Mouse (Mus musculus) urinary bladder, adult 2 months (tissue): ENCODE results near the gene Rbms1. TPM values are rescaled to one million over a fixed set of nuclear protein-coding genes. Genes with fewer than 3 reads are reported as not detected.

Source experiments
- DNase-seq: peaks from one replicate; pipeline ENCODE4 v3.0.0; 2022; ENCODE audit warnings: low spot score
- polyA plus RNA-seq: library from polyadenylated mRNA; depleted of rRNA; stranded (reverse); fragments of >200 nt; gene quantifications from 2 replicates; pipeline ENCODE4 v1.2.3, GENCODE M21; 2012; rRNA removed

The Rbms1 gene
- polyA plus RNA-seq = 50.3 and 56.1 TPM in 2 replicates

DNA sequence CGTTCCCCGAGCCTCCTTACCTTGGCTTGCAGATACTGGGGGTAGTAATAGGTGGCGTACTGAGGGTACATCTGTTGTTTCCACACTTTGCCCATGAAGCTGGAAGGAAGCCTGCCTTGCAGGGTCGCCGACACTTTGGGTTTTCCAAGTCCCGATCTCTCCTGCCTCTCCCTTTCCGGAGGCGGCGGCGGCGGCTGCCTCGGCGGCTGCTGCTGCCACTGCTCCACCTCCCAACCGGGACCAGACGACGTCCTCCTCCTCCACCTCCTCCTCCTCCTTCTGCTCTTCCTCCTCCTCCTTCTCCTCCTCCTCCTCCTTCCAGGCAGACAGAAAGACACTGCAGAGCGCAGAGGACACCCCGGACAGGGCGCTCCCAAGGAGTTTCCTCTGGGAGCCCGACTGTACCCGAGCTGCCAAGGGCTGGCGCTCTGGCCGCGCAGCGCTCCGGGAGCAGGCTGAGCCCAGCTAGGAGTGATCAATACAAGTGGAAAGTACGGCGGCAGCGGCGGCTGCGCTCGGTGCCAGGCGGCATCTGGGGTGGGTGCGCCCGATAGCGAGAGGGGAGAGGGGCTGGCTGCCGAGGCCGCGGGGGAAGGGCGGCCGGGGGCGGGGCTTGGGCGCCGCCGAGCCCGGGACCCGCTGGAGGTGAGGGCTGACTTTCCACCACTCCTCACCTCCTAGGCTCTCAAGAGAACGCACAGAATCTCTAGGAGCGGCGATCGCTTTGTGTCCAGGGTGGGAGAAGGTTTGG is at the start of gene Rbms1:
Gene Rbms1 (minus strand): TSS at position 522 of the 751 bp plus-strand sequence.
- DNase-seq = peak; percentile 74

DNA sequence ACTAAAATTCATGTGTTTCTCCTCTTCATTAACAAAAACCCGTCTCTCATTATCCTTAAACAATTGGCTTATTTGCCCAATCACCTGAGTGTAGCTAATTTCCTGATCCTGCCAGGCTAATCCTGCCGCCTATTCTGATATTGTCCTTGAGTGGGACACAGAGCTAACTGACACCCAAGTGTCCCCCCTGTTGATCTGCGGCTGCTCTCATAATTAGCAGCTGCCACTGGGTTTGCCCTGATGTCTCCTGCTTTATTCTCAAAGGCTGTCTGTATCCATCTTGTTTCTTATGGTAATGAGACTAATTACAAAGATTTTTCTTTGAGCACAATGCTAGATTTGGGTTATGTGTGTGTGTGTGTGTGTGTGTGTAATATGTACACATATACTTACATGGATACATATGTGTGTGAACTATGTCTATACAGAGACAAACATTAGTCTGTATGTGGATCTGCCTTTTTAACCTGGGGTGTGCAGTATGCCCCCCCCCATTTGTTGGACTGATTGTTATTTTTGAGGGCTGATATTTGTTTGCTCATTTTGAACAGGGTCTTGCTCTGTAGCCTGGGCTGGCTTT is 49.3 kb upstream of the Rbms1 start:
- DNase-seq = no peak

DNA sequence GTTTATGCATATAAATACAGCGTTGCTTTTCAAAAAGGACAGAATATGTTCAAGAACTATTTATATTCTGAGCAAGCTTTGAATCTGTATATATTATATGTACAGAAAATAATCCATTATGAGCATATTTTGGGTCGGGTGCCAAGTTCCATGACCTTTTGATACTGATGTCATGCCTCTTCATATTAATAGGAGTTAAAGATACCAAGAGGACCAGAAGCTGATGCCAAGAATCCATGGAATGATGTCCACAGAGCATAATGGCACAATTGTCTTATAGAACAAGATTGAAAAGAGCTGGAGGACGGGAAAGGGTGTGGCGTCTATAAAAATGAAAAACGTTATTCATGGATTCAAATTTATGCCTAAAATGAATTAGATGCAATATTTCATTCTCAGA is 23.3 kb upstream of the Rbms1 start:
- no peak for DNase-seq

DNA sequence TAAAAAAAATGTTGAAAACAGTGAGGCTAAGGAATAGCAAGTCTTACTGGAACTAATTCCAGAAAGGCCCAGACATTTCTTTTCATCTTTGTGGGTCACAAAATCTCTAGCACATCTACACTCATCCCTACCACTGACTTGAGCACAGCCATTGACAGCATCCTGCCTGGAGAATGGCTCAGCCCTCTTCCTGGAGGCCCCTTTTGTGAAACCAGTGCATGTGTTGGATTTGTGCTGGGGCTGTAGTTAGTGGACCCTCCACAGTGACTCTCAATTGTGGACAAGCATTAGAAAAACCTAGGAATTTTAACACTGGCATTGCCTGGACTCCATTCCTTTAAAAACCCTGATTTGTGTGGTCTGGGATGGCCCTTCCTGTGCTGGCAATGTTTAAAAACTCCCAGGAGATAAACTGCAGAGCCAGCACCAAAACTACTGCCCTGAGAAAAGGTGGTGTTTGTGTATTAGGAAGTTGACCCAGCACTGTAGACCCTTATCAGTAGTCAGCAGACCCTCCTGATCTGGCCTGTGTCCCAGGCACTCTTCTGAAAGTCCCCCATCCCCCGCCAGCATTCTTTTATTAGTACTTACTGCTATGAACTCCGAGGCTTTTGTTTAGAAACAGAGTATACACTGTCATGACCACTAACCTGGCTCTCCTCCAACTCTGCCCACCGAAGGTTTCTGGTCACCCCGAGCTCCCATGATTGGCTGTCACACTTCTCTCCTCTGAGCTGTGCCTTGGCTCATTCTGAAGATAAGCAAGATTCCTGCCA is 15.7 kb upstream of the Rbms1 start:
- DNase-seq = no peak

DNA sequence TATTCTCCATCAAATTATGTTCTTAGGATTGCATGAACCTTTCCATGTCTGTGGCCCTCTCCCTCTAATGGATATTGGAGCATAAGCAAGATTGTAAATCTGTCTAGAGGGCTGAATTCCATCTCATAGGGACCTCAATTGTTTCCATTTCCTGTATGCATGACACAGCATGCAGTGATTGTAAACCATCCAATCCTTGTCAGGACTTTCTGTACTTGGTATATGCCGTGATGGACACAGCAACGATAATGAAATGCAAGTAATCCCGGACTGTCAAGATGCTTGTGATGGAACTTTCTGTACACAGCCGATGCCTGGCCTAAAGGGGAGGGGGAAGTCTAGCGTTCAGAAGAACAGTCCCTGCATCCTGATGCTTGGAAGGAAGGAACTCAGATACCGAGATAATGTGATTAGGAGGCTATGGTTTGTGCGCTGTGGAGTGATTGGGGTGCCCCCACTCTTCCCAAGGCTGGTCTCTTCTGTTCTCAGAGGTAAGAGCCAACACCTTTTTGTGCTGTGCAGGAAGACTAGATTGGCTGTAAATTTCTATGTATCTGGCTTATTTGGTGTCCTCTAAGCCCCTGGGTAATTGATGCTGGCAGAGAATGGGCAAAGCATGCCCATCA is 9.3 kb upstream of the Rbms1 start:
- DNase-seq = no peak

DNA sequence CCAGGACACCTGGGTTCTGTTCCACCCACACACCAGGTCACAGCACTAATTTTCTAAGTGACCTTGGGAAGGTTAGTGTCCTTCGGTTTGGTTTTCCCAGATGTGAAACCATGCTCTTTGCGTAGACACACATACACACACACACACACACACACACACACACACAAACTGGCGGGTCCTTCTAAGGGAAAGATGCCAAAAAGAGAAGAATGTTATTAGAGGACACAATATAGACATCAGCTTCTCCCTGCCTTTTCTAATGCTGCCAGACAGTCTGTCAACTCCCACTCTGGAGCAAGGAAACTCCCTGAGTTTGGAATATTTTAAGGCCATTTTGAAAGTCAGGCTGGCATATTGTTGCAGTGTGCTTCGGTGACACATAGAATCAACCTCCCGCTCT is 624 bp upstream of the Rbms1 start:
- no peak for DNase-seq

DNA sequence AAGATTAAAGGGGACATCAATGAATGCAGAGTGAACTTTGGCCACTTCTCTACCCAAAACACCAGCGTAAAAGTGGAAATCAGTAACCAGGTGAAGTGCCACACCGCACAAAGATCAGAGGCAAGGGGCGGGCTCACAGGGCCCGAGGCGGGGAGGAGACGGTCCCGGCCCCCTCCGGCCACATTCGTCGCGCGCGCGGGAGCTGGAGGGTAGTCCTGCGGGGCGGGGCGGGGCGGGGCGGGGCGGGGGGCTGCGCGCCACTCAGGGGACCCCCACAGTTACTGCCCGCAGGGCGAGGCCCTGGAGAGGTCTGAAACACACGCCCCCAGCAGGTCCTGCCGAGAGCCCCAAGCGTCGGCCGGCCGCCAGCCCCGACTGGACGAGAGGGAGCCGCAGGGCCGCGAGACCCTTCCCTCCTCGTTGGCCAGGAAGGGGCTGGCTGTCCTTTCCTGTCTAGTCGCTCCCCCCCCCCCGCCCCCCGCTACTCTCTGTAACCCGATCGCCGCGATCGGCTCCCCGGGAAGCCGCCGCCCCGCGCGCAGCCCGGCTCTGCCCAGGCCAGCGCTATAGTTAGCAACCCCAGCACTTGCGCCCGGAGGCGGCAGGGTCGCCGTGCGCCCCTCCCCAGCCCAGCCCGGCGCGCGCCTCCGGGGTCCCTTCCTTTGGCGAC is 856 bp downstream of the Rbms1 start:
- DNase-seq = peak; percentile 56

DNA sequence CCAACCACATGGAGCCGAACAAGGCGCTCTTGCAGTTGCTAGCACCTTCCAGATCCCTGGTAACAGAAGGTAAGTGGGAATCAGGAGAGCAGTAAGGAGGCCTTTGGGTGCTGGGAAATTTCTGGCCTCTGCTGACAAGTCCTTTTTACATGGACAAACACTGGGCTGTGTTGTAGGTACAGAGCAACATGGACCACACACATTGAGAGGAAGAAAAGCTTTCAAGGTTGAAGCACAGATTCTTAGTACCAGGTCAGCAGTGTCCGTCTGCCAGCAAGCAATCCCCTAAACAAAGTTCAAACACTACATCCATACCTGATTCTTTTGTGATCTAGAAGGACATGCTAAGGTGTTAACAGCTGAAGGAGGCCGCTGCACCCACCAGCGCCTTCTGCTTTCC is 1.7 kb downstream of the Rbms1 start:
- no peak for DNase-seq

DNA sequence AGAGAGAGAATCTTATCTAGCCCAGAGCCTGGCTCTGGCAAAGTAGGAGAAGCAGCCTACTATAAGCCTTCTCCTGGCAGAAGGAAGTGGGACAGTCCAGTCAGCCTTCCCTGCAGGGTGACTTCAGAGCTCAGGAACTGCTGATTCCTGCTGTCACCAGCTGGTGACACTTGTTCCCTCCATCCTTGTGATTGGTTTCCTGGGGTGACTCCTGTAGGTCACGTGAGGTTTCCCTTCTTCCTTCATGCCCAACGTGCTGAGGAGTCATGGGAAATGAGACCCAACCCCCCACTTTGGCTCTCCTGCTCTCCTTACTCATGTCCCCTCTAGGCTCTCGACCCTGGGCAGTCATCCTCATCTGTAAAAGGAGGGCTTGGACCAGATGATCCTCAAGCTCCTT is 14.8 kb downstream of the Rbms1 start:
- no peak for DNase-seq

DNA sequence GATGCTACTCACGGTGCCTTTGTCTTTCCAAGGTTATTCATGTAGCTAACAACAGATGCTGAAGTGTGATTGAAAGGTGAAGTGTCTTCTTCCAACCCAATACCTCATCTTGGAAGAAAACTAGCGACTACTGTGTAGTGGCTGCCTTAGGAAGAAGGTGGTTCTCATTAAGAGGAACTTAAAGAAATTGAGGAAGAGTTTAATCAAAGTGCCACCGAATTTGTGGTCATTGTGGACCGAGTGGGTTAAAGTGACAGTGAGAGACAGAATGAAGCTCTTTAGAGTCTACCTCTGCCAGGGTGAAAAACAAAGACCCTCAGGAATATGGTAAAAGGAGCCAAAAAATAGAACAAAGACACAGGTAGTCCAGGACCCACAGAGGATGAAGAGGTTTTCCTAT is 15.2 kb downstream of the Rbms1 start:
- DNase-seq = no peak

DNA sequence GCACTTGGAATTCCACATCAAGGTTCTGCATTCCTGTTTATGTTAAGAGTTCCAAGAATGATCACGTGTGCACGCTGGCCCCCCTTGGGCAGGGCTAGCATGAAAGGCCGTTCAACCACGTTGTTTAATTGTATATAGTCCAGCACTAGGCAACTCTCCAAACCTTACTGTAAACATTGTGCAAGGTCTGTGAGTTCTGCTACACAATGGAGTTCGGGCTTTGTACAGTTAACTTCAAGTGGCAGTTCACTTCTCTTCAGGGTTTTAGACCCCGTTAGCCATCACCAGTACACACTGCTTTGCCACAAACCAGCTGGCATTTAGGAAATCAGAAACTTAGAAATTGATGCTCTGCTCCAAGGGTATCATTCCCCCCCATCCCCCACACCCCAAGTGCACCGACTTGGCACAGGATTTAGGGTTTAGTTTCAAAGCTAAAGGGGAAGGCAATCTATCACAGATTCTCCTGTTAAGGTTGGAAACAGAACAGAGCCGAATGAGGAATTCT is 22.5 kb downstream of the Rbms1 start:
- DNase-seq = no peak

DNA sequence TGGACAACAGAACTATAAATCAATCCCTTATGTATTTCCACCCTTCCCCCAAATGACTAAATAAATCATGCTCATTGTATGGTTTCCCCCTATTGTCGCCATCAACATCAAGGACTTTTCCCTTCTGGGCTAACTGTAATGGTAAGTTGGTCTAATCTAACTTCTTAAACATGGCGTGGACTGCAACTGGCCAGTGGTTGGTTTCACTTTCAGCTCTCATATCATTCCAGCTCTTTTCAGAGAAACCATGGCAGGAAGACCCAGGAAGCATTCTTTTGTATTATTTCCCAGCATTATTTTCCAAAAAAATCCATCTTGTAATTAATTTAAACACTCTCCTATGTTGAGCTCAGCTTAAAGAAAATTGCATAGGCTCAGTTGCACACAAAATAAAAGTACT is 23.0 kb downstream of the Rbms1 start:
- no peak for DNase-seq

DNA sequence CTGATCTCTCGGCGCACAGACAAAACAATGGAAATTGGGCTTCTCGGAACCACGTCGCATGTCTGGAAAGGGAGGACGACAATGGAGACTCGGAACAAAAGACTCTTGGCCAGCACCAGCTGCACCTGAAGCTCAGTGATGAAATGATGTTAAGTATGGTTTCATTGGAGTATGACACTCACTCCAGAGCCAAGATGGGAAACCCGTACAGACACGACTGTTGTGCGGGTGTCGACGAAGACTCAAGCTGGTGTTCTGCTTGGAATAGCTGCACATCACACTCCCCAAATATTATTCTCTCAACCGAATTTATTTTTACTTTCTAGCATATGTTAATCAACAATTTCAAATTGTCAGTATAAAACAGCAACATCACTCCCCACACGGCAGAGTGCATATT is 26.1 kb downstream of the Rbms1 start:
- DNase-seq = no peak

DNA sequence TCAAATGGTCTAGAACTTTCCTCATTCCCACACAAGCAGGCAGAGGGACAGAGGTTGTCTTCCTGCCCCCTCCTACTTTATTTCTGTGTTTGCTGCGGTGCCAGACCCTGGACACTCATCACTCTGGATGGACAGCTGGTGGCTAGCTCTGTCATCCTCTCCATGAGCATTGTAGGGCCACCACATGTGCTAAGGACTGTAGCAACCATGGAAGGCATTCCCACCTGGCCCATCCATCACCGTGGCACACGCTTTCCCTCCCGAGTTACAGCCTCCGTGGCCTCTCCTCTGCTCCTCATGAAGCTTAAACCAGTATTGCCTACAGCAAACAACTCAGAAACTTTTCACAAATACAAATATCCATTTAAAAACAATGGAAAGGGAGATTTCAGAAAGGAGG is 34.0 kb downstream of the Rbms1 start:
- no peak for DNase-seq

DNA sequence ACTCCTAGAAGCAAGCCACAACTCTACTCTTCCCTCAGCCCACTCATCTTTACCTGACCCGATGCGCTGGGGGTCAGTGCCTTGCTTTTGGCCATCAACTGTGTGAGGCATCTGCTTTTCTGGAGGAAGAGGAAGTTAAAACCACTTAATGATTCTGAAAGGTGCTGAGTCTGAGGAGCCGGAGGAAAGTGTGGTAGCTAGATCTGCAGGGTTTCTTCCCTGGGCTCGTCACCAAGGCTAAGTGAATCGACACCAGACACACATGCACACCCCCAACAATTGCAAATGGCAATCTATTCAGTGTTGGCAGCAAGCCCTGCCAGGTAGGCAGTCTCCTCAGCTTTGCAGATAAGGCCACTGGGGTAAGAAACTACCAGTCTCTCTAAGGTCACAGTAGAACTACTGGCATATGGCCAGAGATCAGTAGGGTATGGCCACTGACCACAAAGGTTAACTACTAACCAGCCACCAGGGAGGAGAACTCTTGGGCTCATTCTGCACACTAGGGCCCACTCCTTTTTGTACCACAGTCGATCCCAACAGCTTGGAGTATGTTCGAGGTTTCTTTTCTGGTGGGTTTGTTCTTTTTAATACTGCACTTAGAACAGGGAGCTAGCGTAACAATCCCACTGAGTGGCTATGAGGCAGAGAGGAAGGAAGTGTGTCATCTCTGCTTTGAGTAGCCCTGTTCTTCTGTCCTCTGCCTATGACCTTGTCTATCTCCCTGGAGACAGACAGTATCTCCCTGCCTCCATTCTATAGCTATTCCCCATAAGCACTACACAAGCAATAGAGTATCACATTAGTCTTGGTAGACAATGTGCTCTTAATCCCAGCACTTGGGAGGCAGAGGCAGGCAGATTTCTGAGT is 34.9 kb downstream of the Rbms1 start:
- no peak for DNase-seq

DNA sequence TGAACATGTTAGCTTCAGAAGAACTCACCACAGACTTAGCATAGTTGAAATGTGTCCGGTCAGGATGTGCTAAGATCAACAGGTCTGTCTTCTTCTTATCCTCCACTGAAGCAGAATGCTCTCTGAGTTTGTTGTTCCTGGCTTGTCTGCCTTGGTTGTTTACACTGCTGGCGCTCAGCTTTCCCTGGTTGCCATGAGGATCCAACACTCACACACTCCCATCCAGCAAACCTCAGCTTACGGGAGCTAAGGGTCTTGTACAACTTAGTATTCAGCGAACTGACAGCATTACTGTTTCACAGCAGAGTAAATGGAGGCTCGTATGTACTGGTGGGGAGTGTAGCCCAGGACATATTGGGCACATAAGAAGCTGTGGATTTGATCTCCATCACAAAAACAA is 37.9 kb downstream of the Rbms1 start:
- DNase-seq = no peak

DNA sequence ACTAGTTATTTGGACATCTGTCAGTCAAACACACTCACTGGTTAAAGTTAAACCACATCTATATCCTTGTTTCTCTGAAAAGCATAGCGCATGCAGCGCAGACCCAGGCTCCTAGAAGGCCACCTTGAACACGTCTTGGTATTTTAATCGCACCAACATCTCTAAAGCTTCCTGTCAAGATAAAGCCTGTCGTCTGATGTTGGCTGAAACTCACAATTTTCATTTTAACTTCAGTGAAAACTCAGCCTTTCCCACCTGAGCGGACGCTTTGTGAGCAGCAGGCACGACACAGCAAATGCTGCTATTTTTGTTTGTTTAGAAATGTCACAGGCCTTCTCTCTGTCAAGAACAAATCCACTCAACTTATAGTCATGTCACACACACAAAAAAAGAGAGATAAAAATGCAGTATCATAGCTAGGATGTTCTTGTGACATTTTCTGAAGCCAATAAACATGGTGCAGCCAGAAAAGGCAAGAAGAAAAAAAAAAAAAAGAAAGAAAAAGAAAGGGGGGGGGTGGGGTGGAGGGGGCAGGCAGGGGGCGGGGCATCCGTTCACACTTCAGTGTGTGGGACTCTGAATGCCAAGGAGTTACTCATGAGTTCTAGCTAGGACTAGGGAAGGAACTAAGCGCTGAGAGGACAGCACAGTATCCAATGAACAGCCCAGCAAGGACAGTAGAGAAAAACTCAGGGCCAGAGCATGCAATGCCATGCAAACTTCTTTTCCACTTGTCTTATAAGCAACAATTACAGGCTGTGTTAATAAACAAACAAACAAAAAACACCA is 39.0 kb downstream of the Rbms1 start:
- DNase-seq = no peak

DNA sequence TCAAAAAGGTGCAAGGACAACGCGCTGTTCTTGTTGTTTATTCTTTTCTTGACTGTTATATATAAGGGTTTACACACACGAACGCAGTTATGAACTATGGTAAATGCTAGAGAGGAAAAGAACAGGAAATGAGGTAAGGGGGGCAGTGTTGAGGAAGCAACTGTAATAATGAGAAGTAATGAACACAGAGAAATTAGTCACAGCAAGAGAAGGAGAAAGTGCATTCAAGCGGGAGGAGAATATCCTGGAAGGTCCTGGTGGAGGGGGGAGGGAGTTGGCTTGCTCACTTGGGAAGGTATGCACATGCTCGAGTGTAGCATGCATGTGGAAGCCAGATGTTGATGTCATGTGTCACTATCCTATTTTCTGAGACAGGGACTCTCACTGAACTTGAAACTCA is 39.9 kb downstream of the Rbms1 start:
- DNase-seq = no peak

DNA sequence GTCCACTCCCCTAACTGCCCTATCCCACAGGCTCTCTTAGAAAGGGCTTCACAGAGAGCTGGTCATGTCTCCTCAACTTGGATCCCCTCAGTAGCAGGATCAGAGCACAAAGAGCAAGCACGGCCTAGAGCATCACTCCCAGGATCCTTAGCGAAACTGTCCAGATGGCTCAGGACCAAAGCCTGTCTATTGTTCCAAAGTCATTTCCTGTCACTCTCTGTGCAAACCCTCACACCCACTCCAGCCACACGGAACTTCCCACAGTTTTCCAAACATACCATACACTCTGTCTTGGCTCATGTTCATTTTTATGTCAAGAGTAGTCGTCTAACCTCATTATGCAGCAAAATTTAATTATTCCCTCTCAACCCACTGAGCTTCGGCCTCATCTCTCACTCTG is 40.6 kb downstream of the Rbms1 start:
- no peak for DNase-seq

DNA sequence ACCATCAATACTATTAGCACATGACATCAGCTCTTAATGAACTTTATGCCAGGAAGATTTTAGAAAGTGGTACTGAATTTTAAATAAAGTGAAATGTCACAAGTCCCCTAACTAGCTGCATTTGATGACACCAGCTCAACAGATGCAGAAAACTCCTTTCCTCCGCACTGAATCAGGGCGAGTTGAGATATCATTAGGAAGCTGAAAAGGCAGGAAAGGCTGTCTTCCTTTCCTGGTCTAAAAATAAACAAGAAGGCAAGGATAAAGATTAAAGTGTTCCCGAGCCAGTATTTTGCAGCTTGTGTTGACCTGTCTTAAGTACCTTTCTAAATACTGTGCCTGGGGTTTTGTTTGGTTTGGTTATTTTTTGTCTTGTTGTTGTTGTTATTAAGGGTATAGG is 42.9 kb downstream of the Rbms1 start:
- no peak for DNase-seq
